Mouse (Mus musculus): ENCODE measurements around the gene Dennd4a.

Dennd4a gene

GRCm38 (mm10) chr9:64810822-64811537 lies at the start of gene Dennd4a:
TSS of gene Dennd4a (plus strand) at chr9:64811340.
- peak; percentile 97 for DNase-seq (ENCODE audit: low spot score)

GRCm38 (mm10) chr9:64764824-64765223 lies 46.3 kb upstream of the Dennd4a start:
- no peak for DNase-seq (ENCODE audit: low spot score)

- no peak for DNase-seq (ENCODE audit: low spot score)
Measured at GRCm38 (mm10) chr9:64766136-64766535, 45.0 kb upstream of the Dennd4a start.

- DNase-seq (ENCODE audit: low spot score) = no peak
Measured at GRCm38 (mm10) chr9:64767796-64768195, 43.3 kb upstream of the Dennd4a start.

- DNase-seq (ENCODE audit: low spot score) = peak; percentile 76
Measured at GRCm38 (mm10) chr9:64769066-64769695, 42.0 kb upstream of the Dennd4a start.

- no peak for DNase-seq (ENCODE audit: low spot score)
Measured at GRCm38 (mm10) chr9:64769911-64770310, 41.2 kb upstream of the Dennd4a start.

- DNase-seq (ENCODE audit: low spot score) = no peak
Measured at GRCm38 (mm10) chr9:64770411-64770849, 40.7 kb upstream of the Dennd4a start.

GRCm38 (mm10) chr9:64771236-64771635 lies 39.9 kb upstream of the Dennd4a start:
- no peak for DNase-seq (ENCODE audit: low spot score)

GRCm38 (mm10) chr9:64773254-64773653 lies 37.9 kb upstream of the Dennd4a start:
- DNase-seq (ENCODE audit: low spot score) = no peak

GRCm38 (mm10) chr9:64773936-64774335 lies 37.2 kb upstream of the Dennd4a start:
- no peak for DNase-seq (ENCODE audit: low spot score)

- DNase-seq (ENCODE audit: low spot score) = no peak
Measured at GRCm38 (mm10) chr9:64774411-64774811, 36.7 kb upstream of the Dennd4a start.

GRCm38 (mm10) chr9:64774883-64775282 lies 36.3 kb upstream of the Dennd4a start:
- DNase-seq (ENCODE audit: low spot score) = no peak

GRCm38 (mm10) chr9:64775491-64775890 lies 35.6 kb upstream of the Dennd4a start:
- DNase-seq (ENCODE audit: low spot score) = no peak

GRCm38 (mm10) chr9:64777441-64777987 lies 33.6 kb upstream of the Dennd4a start:
- DNase-seq (ENCODE audit: low spot score) = no peak

GRCm38 (mm10) chr9:64778151-64778550 lies 33.0 kb upstream of the Dennd4a start:
- no peak for DNase-seq (ENCODE audit: low spot score)

GRCm38 (mm10) chr9:64779628-64780027 lies 31.5 kb upstream of the Dennd4a start:
- DNase-seq (ENCODE audit: low spot score) = no peak

GRCm38 (mm10) chr9:64783511-64783910 lies 27.6 kb upstream of the Dennd4a start:
- no peak for DNase-seq (ENCODE audit: low spot score)

GRCm38 (mm10) chr9:64784841-64785240 lies 26.3 kb upstream of the Dennd4a start:
- DNase-seq (ENCODE audit: low spot score) = peak; percentile 80

GRCm38 (mm10) chr9:64786216-64786905 lies 24.8 kb upstream of the Dennd4a start:
- no peak for DNase-seq (ENCODE audit: low spot score)

GRCm38 (mm10) chr9:64788070-64788469 lies 23.1 kb upstream of the Dennd4a start:
- no peak for DNase-seq (ENCODE audit: low spot score)

- no peak for DNase-seq (ENCODE audit: low spot score)
Measured at GRCm38 (mm10) chr9:64789341-64789761, 21.8 kb upstream of the Dennd4a start.

- DNase-seq (ENCODE audit: low spot score) = no peak
Measured at GRCm38 (mm10) chr9:64789887-64790400, 21.2 kb upstream of the Dennd4a start.

All from testis, postnatal 10 days (tissue).